Mouse (Mus musculus): ENCODE results near the gene Rere. TPM values are rescaled to one million over a fixed set of nuclear protein-coding genes. Genes with fewer than 3 reads are reported as not detected.
A peak's percentile ranks its signal among the peaks of the same experiment; 100 is the strongest.

Gene Rere
- 36.2 and 39.0 TPM in 2 replicates for polyA plus RNA-seq (2015; fragmentation: Nextera tagmentation; extraction: Ambion mirVana)

GRCm38 (mm10) chr4:150281018-150281761, at the start of gene Rere:
Gene Rere, plus strand, starts transcription at chr4:150281646.
- peak; percentile 98 for ATAC-seq (ENCODE audit: low FRiP score)
- Histone ChIP-seq H3K4me2 (peak within 1 kb of the TSS; percentile 78), H3K4me3 (peak within 1 kb of the TSS; percentile 100), H3K27ac (peak within 1 kb of the TSS; percentile 98), H3K27me3 (no peaks in the 10 kb centered on the region), H3K36me3 (no peaks in the 10 kb centered on the region), H3K9ac (peak within 1 kb of the TSS; percentile 100), H3K9me3 (no peaks in the 10 kb centered on the region), H3K4me1 (replicated peaks) (peaks cover 28% of the 10 kb centered on the region)
- WGBS, result under 1% methylated on average over 50 of the region's 60 CpGs

- 65% methylated on average over 8 of the region's 8 CpGs for WGBS
- no peaks in the 10 kb centered on the region for H3K36me3 ChIP-seq
- H3K27ac ChIP-seq, result no peak overlapping the region
- peaks cover 6% of the 10 kb centered on the region; the same call in 1 of the 2 replicates for H3K27me3 ChIP-seq
- no peak overlapping the region for H3K4me2 ChIP-seq
- peaks cover 55% of the 10 kb centered on the region for H3K4me1 ChIP-seq (replicated peaks)
- no peak overlapping the region for H3K4me3 ChIP-seq
- ATAC-seq (ENCODE audit: low FRiP score), result no peak
- no peaks in the 10 kb centered on the region for H3K9me3 ChIP-seq
- H3K9ac ChIP-seq, result no peak overlapping the region
Measured at GRCm38 (mm10) chr4:150231871-150232270, 49.6 kb upstream of the Rere start.

- no peaks in the 10 kb centered on the region for H3K36me3 ChIP-seq
- no peak overlapping the region for H3K4me3 ChIP-seq
- peak overlapping the region; percentile 58 for H3K27ac ChIP-seq
- H3K9ac ChIP-seq, result no peak overlapping the region; the same call in 1 of the 2 replicates
- peaks cover 6% of the 10 kb centered on the region; the same call in 1 of the 2 replicates for H3K27me3 ChIP-seq
- no peak overlapping the region for H3K4me2 ChIP-seq
- H3K9me3 ChIP-seq, result no peaks in the 10 kb centered on the region
- H3K4me1 ChIP-seq (replicated peaks), result peaks cover 60% of the 10 kb centered on the region
- no peak for ATAC-seq (ENCODE audit: low FRiP score)
- WGBS, result 44% methylated on average over 8 of the region's 8 CpGs
Measured at GRCm38 (mm10) chr4:150234599-150235327, 46.7 kb upstream of the Rere start.

- H3K4me2 ChIP-seq, result no peak overlapping the region
- H3K4me1 ChIP-seq (replicated peaks), result peaks cover 61% of the 10 kb centered on the region
Measured at GRCm38 (mm10) chr4:150235585-150235984, 45.9 kb upstream of the Rere start.

GRCm38 (mm10) chr4:150236031-150236430, 45.4 kb upstream of the Rere start:
- no peaks in the 10 kb centered on the region for H3K9me3 ChIP-seq
- H3K9ac ChIP-seq, result peak overlapping the region; percentile 88; the same call in 1 of the 2 replicates
- peaks cover 60% of the 10 kb centered on the region for H3K4me1 ChIP-seq (replicated peaks)
- peaks cover 6% of the 10 kb centered on the region; the same call in 1 of the 2 replicates for H3K27me3 ChIP-seq
- H3K27ac ChIP-seq, result peak overlapping the region; percentile 99
- H3K4me2 ChIP-seq, result peak overlapping the region; percentile 83
- H3K4me3 ChIP-seq, result peak overlapping the region; percentile 78
- no peak for ATAC-seq (ENCODE audit: low FRiP score)
- 80% methylated on average over 8 of the region's 8 CpGs for WGBS
- H3K36me3 ChIP-seq, result peaks cover 6% of the 10 kb centered on the region

More at GRCm38 (mm10) chr4:150235585-150235984, 45.9 kb upstream of the Rere start:
- Histone ChIP-seq H3K9ac (no peak overlapping the region), H3K9me3 (no peaks in the 10 kb centered on the region), H3K36me3 (peaks cover 3% of the 10 kb centered on the region; the same call in 1 of the 2 replicates), H3K27me3 (peaks cover 6% of the 10 kb centered on the region; the same call in 1 of the 2 replicates), H3K4me3 (no peak overlapping the region), H3K27ac (peak overlapping the region; percentile 58)
- 77% methylated on average over 4 of the region's 4 CpGs for WGBS
- ATAC-seq (ENCODE audit: low FRiP score), result no peak

- peak; percentile 97 for ATAC-seq (ENCODE audit: low FRiP score)
- Histone ChIP-seq H3K4me3 (peak within 1 kb of the TSS; percentile 78), H3K36me3 (peaks cover 14% of the 10 kb centered on the region), H3K9me3 (no peaks in the 10 kb centered on the region), H3K27me3 (peaks cover 3% of the 10 kb centered on the region; the same call in 1 of the 2 replicates), H3K27ac (peak within 1 kb of the TSS; percentile 99), H3K9ac (peak within 1 kb of the TSS; percentile 88), H3K4me2 (peak within 1 kb of the TSS; percentile 83), H3K4me1 (replicated peaks) (peaks cover 61% of the 10 kb centered on the region)
- under 1% methylated on average over 69 of the region's 78 CpGs for WGBS
Measured at GRCm38 (mm10) chr4:150236521-150237481, 44.6 kb upstream of the Rere start, which contains the start of gene Eno1. Gene Eno1, plus strand, starts transcription at chr4:150236721.

GRCm38 (mm10) chr4:150237636-150238361, 43.6 kb upstream of the Rere start:
- Histone ChIP-seq H3K27me3 (no peaks in the 10 kb centered on the region), H3K27ac (peak overlapping the region; percentile 99), H3K9ac (peak overlapping the region; percentile 88), H3K4me2 (peak overlapping the region; percentile 83), H3K4me3 (peak overlapping the region; percentile 78), H3K4me1 (replicated peaks) (peaks cover 67% of the 10 kb centered on the region), H3K36me3 (peaks cover 24% of the 10 kb centered on the region), H3K9me3 (no peaks in the 10 kb centered on the region)
- under 1% methylated on average over 21 of the region's 21 CpGs for WGBS
- no peak for ATAC-seq (ENCODE audit: low FRiP score)

- 5% methylated on average over 3 of the region's 3 CpGs for WGBS
- peaks cover 72% of the 10 kb centered on the region for H3K4me1 ChIP-seq (replicated peaks)
Measured at GRCm38 (mm10) chr4:150238433-150239086, 42.9 kb upstream of the Rere start.

GRCm38 (mm10) chr4:150239087-150239480, 42.4 kb upstream of the Rere start:
- 24% methylated on average over 5 of the region's 5 CpGs for WGBS
- H3K36me3 ChIP-seq, result peaks cover 36% of the 10 kb centered on the region
- H3K4me2 ChIP-seq, result peak overlapping the region; percentile 83
- no peaks in the 10 kb centered on the region for H3K27me3 ChIP-seq
- no peak for ATAC-seq (ENCODE audit: low FRiP score)
- peak overlapping the region; percentile 88 for H3K9ac ChIP-seq
- no peaks in the 10 kb centered on the region for H3K9me3 ChIP-seq
- peak overlapping the region; percentile 78 for H3K4me3 ChIP-seq
- H3K27ac ChIP-seq, result no peak overlapping the region
- H3K4me1 ChIP-seq (replicated peaks), result peaks cover 72% of the 10 kb centered on the region

More at GRCm38 (mm10) chr4:150238433-150239086, 42.9 kb upstream of the Rere start:
- Histone ChIP-seq H3K27me3 (no peaks in the 10 kb centered on the region), H3K9ac (peak overlapping the region; percentile 88), H3K27ac (no peak overlapping the region), H3K9me3 (no peaks in the 10 kb centered on the region), H3K36me3 (peaks cover 31% of the 10 kb centered on the region), H3K4me3 (peak overlapping the region; percentile 78), H3K4me2 (peak overlapping the region; percentile 83)
- no peak for ATAC-seq (ENCODE audit: low FRiP score)

- Histone ChIP-seq H3K36me3 (peaks cover 41% of the 10 kb centered on the region), H3K4me1 (replicated peaks) (peaks cover 70% of the 10 kb centered on the region), H3K4me2 (peak overlapping the region; percentile 83), H3K9ac (peak overlapping the region; percentile 88; the same call in 1 of the 2 replicates), H3K9me3 (no peaks in the 10 kb centered on the region), H3K27me3 (no peaks in the 10 kb centered on the region), H3K4me3 (peak overlapping the region; percentile 78), H3K27ac (no peak overlapping the region)
- ATAC-seq (ENCODE audit: low FRiP score), result no peak
- 34% methylated on average over 6 of the region's 6 CpGs for WGBS
Measured at GRCm38 (mm10) chr4:150239503-150239902, 41.9 kb upstream of the Rere start.

All from hindbrain, embryonic 13.5 days (tissue).